Mouse (Mus musculus) spleen, adult 2 months (tissue): ENCODE measurements around the gene Gpr85. TPM values are rescaled to one million over a fixed set of nuclear protein-coding genes. Genes with fewer than 3 reads are reported as not detected.

Experiments used
- DNase-seq, 2 experiments: peaks; one replicate each; pipeline versions ENCODE4 v3.0.0 to v3.0.0-alpha.2; 2012 to 2021; ENCODE audit warnings: low spot score in 2 of 2, low read depth in 1 of 2
- H3K27ac ChIP-seq: fragments of 200-500 bp; 2 replicates; pipeline ENCODE4 v1.5.1; 2012; ENCODE audit warnings: low read length, inconsistent platforms; ENCODE audit not compliant: insufficient read depth
- H3K27me3 ChIP-seq: fragments of 200-500 bp; 2 replicates; pipeline ENCODE4 v1.6.1; 2012; ENCODE audit warnings: mild to moderate bottlenecking, moderate library complexity, low read length, inconsistent platforms; ENCODE audit not compliant: control insufficient read depth, insufficient read depth
- H3K36me3 ChIP-seq: fragments of 200-500 bp; 2 replicates; pipeline ENCODE4 v1.6.1; 2012; ENCODE audit warnings: mild to moderate bottlenecking, low read length, inconsistent platforms; ENCODE audit not compliant: control insufficient read depth, insufficient read depth
- H3K4me1 ChIP-seq: fragments of 200-500 bp; 2 replicates; pipeline ENCODE4 v1.6.1; 2011; ENCODE audit warnings: inconsistent platforms; ENCODE audit not compliant: control insufficient read depth, insufficient read depth, insufficient read length
- H3K4me3 ChIP-seq: fragments of 200-500 bp; 2 replicates; pipeline ENCODE4 v1.5.1; 2011; ENCODE audit warnings: mild to moderate bottlenecking, inconsistent platforms; ENCODE audit not compliant: insufficient read depth, insufficient read length; ENCODE audit errors: extremely low read depth
- CTCF ChIP-seq: fragments of 200-500 bp; IDR thresholded peaks from 2 replicates; pipeline ENCODE4 v1.5.1; 2011; ENCODE audit warnings: mild to moderate bottlenecking, inconsistent platforms; ENCODE audit not compliant: insufficient read depth, insufficient read length, insufficient replicate concordance; ENCODE audit errors: extremely low read depth
- POLR2A ChIP-seq: fragments of 200-500 bp; IDR thresholded peaks from 2 replicates; pipeline ENCODE4 v1.6.1; 2011; ENCODE audit warnings: low read depth, low read length, inconsistent platforms
- WGBS: fragments of 180-500 bp; shearing (Covaris S2); methylation state at CpG from one replicate; pipeline ENCODE4 v1.1.7; 2018; 5-methylcytosine and 5-hydroxymethylcytosine counted together
- polyA plus RNA-seq: library from polyadenylated mRNA; depleted of rRNA; stranded (reverse); fragments of >200 nt; gene quantifications from 2 replicates; pipeline ENCODE4 v1.2.3, GENCODE M21; 2012; rRNA removed

Gpr85 gene
- polyA plus RNA-seq, result 0.12 and 0.16 TPM in 2 replicates

- DNase-seq, result no peak
- Histone ChIP-seq H3K27me3 (peaks cover 8% of the 10 kb centered on the region; the same call in 1 of the 2 replicates), H3K27ac (no peak within 1 kb of the TSS), H3K36me3 (no peaks in the 10 kb centered on the region), H3K4me3 (peak within 1 kb of the TSS; percentile 53), H3K4me1 (peaks cover 7% of the 10 kb centered on the region)
- no peak for TF ChIP-seq POLR2A
- WGBS, result 46% methylated on average over 18 of the region's 18 CpGs
These were observed at the start of gene Gpr85 for GRCm38 (mm10) chr6:13839345-13840054. TSS of gene Gpr85 (minus strand) at chr6:13839942.

GRCm38 (mm10) chr6:13884877-13885592 is 45.3 kb upstream of the Gpr85 start:
- Histone ChIP-seq H3K4me1 (no peaks in the 10 kb centered on the region), H3K27me3 (no peaks in the 10 kb centered on the region), H3K4me3 (no peak overlapping the region), H3K36me3 (no peaks in the 10 kb centered on the region), H3K27ac (no peak overlapping the region)
- no peak for TF ChIP-seq CTCF
- DNase-seq, result no peak
- 91% methylated on average over 3 of the region's 3 CpGs for WGBS

DNA sequence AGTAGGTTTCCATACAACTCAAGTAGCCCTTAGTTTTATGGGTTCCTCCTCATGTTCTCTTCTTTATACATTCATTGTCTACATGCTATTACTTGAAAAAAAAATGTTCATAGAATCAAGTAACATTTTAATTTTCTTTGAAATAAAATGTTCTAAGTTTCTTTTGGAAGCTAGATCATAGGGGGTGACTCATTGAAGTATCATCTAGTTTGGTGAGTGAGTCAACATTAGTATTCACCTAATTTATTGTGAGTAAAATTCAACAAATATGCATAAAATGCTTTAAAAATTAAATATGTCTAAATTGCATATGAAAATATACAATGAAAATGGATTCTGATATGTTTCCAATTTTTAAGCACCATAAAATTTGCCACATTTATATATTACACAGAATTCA is 43.2 kb upstream of the Gpr85 start:
- no peak for DNase-seq
- Histone ChIP-seq H3K36me3 (no peaks in the 10 kb centered on the region), H3K27me3 (no peaks in the 10 kb centered on the region), H3K4me1 (no peaks in the 10 kb centered on the region), H3K27ac (no peak overlapping the region), H3K4me3 (no peak overlapping the region)
- TF ChIP-seq POLR2A, result no peak
- TF ChIP-seq CTCF, result no peak

GRCm38 (mm10) chr6:13873959-13874358 is 34.2 kb upstream of the Gpr85 start:
- H3K27ac ChIP-seq, result no peak overlapping the region
- peaks cover 5% of the 10 kb centered on the region; the same call in 1 of the 2 replicates for H3K4me1 ChIP-seq
- WGBS, result 65% methylated on average over 2 of the region's 2 CpGs
- H3K27me3 ChIP-seq, result no peaks in the 10 kb centered on the region
- no peaks in the 10 kb centered on the region; the same call in 1 of the 2 replicates for H3K36me3 ChIP-seq
- no peak overlapping the region for H3K4me3 ChIP-seq
- no peak for DNase-seq
- TF ChIP-seq CTCF (no peak), POLR2A (no peak)

DNA sequence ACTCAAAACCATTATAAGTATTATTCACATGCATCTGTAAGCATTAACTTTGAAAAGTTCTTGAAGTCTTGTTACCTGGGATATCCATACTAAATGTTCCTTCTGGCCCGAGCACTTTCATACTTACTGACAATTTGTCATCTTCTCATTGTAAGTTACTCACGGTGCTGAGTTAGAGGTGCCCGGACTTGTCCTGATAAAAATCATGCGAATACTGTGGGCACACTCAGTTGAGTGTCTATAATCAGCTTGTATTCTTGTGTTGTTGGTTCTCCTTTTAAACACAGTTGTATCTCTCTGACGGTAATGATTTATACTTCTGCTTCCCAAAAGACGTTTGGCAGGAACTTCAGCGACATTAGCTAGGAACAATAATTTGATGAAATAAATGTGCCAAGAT is 32.3 kb upstream of the Gpr85 start:
- no peaks in the 10 kb centered on the region for H3K27me3 ChIP-seq
- 40% methylated on average over 7 of the region's 7 CpGs for WGBS
- peaks cover 5% of the 10 kb centered on the region; the same call in 1 of the 2 replicates for H3K4me1 ChIP-seq
- DNase-seq, result no peak
- no peak for TF ChIP-seq CTCF
- TF ChIP-seq POLR2A, result no peak
- H3K36me3 ChIP-seq, result peaks cover 6% of the 10 kb centered on the region
- H3K4me3 ChIP-seq, result no peak overlapping the region
- H3K27ac ChIP-seq, result no peak overlapping the region

GRCm38 (mm10) chr6:13871625-13871958 is 31.9 kb upstream of the Gpr85 start:
- no peak for DNase-seq
- TF ChIP-seq CTCF (no peak), POLR2A (no peak)
- Histone ChIP-seq H3K36me3 (peaks cover 6% of the 10 kb centered on the region), H3K4me3 (peak overlapping the region; percentile 92), H3K4me1 (peaks cover 5% of the 10 kb centered on the region; the same call in 1 of the 2 replicates), H3K27me3 (no peaks in the 10 kb centered on the region), H3K27ac (peak overlapping the region; percentile 0; the same call in 1 of the 2 replicates)
- WGBS, result 2% methylated on average over 7 of the region's 7 CpGs
